Mouse (Mus musculus): Measurements from ENCODE around the gene Gm34653. TPM values are rescaled to one million over a fixed set of nuclear protein-coding genes. Genes with fewer than 3 reads are reported as not detected.
A peak's percentile ranks its signal among the peaks of the same experiment; 100 is the strongest.
"Not testable (repeated sequence)": the region's sequence is repeated elsewhere in the genome, so short reads cannot be mapped to it uniquely, and the experiment has no call there.

Gene Gm34653
- polyA plus RNA-seq, 1 experiment from 2014 or later, result not detected

- Histone ChIP-seq H3K27me3 (replicated peaks) (no peaks in the 10 kb centered on the region), H3K9me3 (no peaks in the 10 kb centered on the region), H3K4me3 (no peak overlapping the region), H3K4me1 (no peaks in the 10 kb centered on the region), H3K27ac (replicated peaks) (no peak overlapping the region), H3K36me3 (peaks cover 77% of the 10 kb centered on the region), H3K4me2 (no peak overlapping the region), H3K9ac (no peak overlapping the region)
- WGBS, result 85% methylated on average over 2 of the region's 2 CpGs
- no peak for ATAC-seq (ENCODE audit: extremely low read depth, insufficient number of reproducible peaks, low FRiP score, low TSS enrichment)
These were observed 14.3 kb upstream of the Gm34653 start for GRCm38 (mm10) chr2:34818492-34818891.

- peaks cover 5% of the 10 kb centered on the region; the same call in 1 of the 2 replicates for H3K9me3 ChIP-seq
- H3K4me1 ChIP-seq, result peaks cover 21% of the 10 kb centered on the region
- peak within 1 kb of the TSS; percentile 90 for H3K27ac ChIP-seq (replicated peaks)
- peaks cover 17% of the 10 kb centered on the region for H3K36me3 ChIP-seq
- peak within 1 kb of the TSS; percentile 97 for H3K9ac ChIP-seq
- under 1% methylated on average over 57 of the region's 57 CpGs for WGBS
- H3K4me2 ChIP-seq, result peak within 1 kb of the TSS; percentile 92
- peak within 1 kb of the TSS; percentile 94 for H3K4me3 ChIP-seq
- ATAC-seq (ENCODE audit: extremely low read depth, insufficient number of reproducible peaks, low FRiP score, low TSS enrichment), result peak; percentile 89
- peaks cover 22% of the 10 kb centered on the region for H3K27me3 ChIP-seq (replicated peaks)
These were observed 6.9 kb upstream of the Gm34653 start, which contains the start of gene Fbxw2 for GRCm38 (mm10) chr2:34825827-34826459. Gene Fbxw2, minus strand, starts transcription at chr2:34826311.

GRCm38 (mm10) chr2:34826460-34827231, 6.2 kb upstream of the Gm34653 start:
- peaks cover 5% of the 10 kb centered on the region; the same call in 1 of the 2 replicates for H3K9me3 ChIP-seq
- H3K36me3 ChIP-seq, result peaks cover 12% of the 10 kb centered on the region
- peak overlapping the region; percentile 90 for H3K27ac ChIP-seq (replicated peaks)
- peak overlapping the region; percentile 92 for H3K4me2 ChIP-seq
- peaks cover 21% of the 10 kb centered on the region for H3K4me1 ChIP-seq
- no peak for ATAC-seq (ENCODE audit: extremely low read depth, insufficient number of reproducible peaks, low FRiP score, low TSS enrichment)
- 33% methylated on average over 20 of the region's 21 CpGs for WGBS
- peaks cover 22% of the 10 kb centered on the region for H3K27me3 ChIP-seq (replicated peaks)
- peak overlapping the region; percentile 94 for H3K4me3 ChIP-seq
- peak overlapping the region; percentile 97 for H3K9ac ChIP-seq

GRCm38 (mm10) chr2:34827591-34827990, 5.2 kb upstream of the Gm34653 start:
- Histone ChIP-seq H3K27me3 (replicated peaks) (peaks cover 22% of the 10 kb centered on the region), H3K4me3 (no peak overlapping the region), H3K36me3 (peaks cover 3% of the 10 kb centered on the region), H3K9ac (no peak overlapping the region), H3K4me2 (no peak overlapping the region), H3K9me3 (peaks cover 5% of the 10 kb centered on the region; the same call in 1 of the 2 replicates), H3K4me1 (peaks cover 21% of the 10 kb centered on the region), H3K27ac (replicated peaks) (no peak overlapping the region)
- no peak for ATAC-seq (ENCODE audit: extremely low read depth, insufficient number of reproducible peaks, low FRiP score, low TSS enrichment)
- WGBS, result 76% methylated on average over 4 of the region's 4 CpGs

GRCm38 (mm10) chr2:34828026-34828425, 4.8 kb upstream of the Gm34653 start:
- Histone ChIP-seq H3K27me3 (replicated peaks) (peaks cover 22% of the 10 kb centered on the region), H3K4me1 (peaks cover 21% of the 10 kb centered on the region), H3K9ac (no peak overlapping the region), H3K36me3 (no peaks in the 10 kb centered on the region), H3K4me2 (no peak overlapping the region), H3K9me3 (peaks cover 5% of the 10 kb centered on the region; the same call in 1 of the 2 replicates), H3K4me3 (no peak overlapping the region), H3K27ac (replicated peaks) (no peak overlapping the region)
- WGBS, result 94% methylated on average over 1 of the region's 1 CpGs
- ATAC-seq (ENCODE audit: extremely low read depth, insufficient number of reproducible peaks, low FRiP score, low TSS enrichment), result no peak

- H3K4me2 ChIP-seq, H3K4me3 ChIP-seq: not testable (repeated sequence)
- 88% methylated on average over 17 of the region's 17 CpGs for WGBS
These were observed 2.7 kb upstream of the Gm34653 start for GRCm38 (mm10) chr2:34830066-34830465.

GRCm38 (mm10) chr2:34833624-34834023, 817 bp downstream of the Gm34653 start:
- H3K4me1 ChIP-seq, result no peaks in the 10 kb centered on the region
- no peak overlapping the region for H3K27ac ChIP-seq (replicated peaks)
- peaks cover 26% of the 10 kb centered on the region for H3K27me3 ChIP-seq (replicated peaks)
- no peaks in the 10 kb centered on the region for H3K36me3 ChIP-seq
- no peak overlapping the region for H3K4me3 ChIP-seq
- H3K9ac ChIP-seq, result no peak overlapping the region
- peaks cover 5% of the 10 kb centered on the region; the same call in 1 of the 2 replicates for H3K9me3 ChIP-seq
- no peak overlapping the region for H3K4me2 ChIP-seq
- no peak for ATAC-seq (ENCODE audit: extremely low read depth, insufficient number of reproducible peaks, low FRiP score, low TSS enrichment)
- 83% methylated on average over 17 of the region's 17 CpGs for WGBS

More at GRCm38 (mm10) chr2:34830066-34830465, 2.7 kb upstream of the Gm34653 start:
- H3K36me3 ChIP-seq; H3K9ac ChIP-seq; ATAC-seq (ENCODE audit: extremely low read depth, insufficient number of reproducible peaks, low FRiP score, low TSS enrichment); H3K27ac ChIP-seq (replicated peaks); H3K9me3 ChIP-seq: not testable (repeated sequence)
- peaks cover 10% of the 10 kb centered on the region for H3K4me1 ChIP-seq
- peaks cover 32% of the 10 kb centered on the region for H3K27me3 ChIP-seq (replicated peaks)

GRCm38 (mm10) chr2:34835669-34836068, 2.9 kb downstream of the Gm34653 start:
- no peak for ATAC-seq (ENCODE audit: extremely low read depth, insufficient number of reproducible peaks, low FRiP score, low TSS enrichment)
- no peaks in the 10 kb centered on the region for H3K9me3 ChIP-seq
- H3K27ac ChIP-seq (replicated peaks), result no peak overlapping the region
- H3K9ac ChIP-seq, result no peak overlapping the region
- H3K27me3 ChIP-seq (replicated peaks), result peaks cover 21% of the 10 kb centered on the region
- no peak overlapping the region for H3K4me3 ChIP-seq
- H3K36me3 ChIP-seq, result no peaks in the 10 kb centered on the region
- no peak overlapping the region for H3K4me2 ChIP-seq
- no peaks in the 10 kb centered on the region for H3K4me1 ChIP-seq
- 68% methylated on average over 3 of the region's 3 CpGs for WGBS

- ATAC-seq (ENCODE audit: extremely low read depth, insufficient number of reproducible peaks, low FRiP score, low TSS enrichment); H3K36me3 ChIP-seq; H3K4me2 ChIP-seq; H3K4me1 ChIP-seq; H3K27ac ChIP-seq (replicated peaks); H3K9me3 ChIP-seq; H3K4me3 ChIP-seq; H3K9ac ChIP-seq: not testable (repeated sequence)
- WGBS, result 77% methylated on average over 5 of the region's 5 CpGs
- H3K27me3 ChIP-seq (replicated peaks), result peaks cover 11% of the 10 kb centered on the region
These were observed 7.3 kb downstream of the Gm34653 start for GRCm38 (mm10) chr2:34840143-34840542.

GRCm38 (mm10) chr2:34841706-34842105, 8.9 kb downstream of the Gm34653 start:
- no peaks in the 10 kb centered on the region for H3K36me3 ChIP-seq
- H3K4me1 ChIP-seq, result no peaks in the 10 kb centered on the region
- H3K9me3 ChIP-seq, result no peaks in the 10 kb centered on the region
- H3K27me3 ChIP-seq (replicated peaks), result peaks cover 11% of the 10 kb centered on the region
- ATAC-seq (ENCODE audit: extremely low read depth, insufficient number of reproducible peaks, low FRiP score, low TSS enrichment), result no peak
- H3K4me3 ChIP-seq, result no peak overlapping the region
- 88% methylated on average over 8 of the region's 8 CpGs for WGBS
- H3K9ac ChIP-seq, result no peak overlapping the region
- H3K4me2 ChIP-seq, result no peak overlapping the region
- no peak overlapping the region for H3K27ac ChIP-seq (replicated peaks)

GRCm38 (mm10) chr2:34843211-34843939, 10.6 kb downstream of the Gm34653 start:
- no peak overlapping the region for H3K9ac ChIP-seq
- WGBS, result 66% methylated on average over 11 of the region's 11 CpGs
- H3K4me2 ChIP-seq, result no peak overlapping the region
- no peak for ATAC-seq (ENCODE audit: extremely low read depth, insufficient number of reproducible peaks, low FRiP score, low TSS enrichment)
- no peaks in the 10 kb centered on the region for H3K9me3 ChIP-seq
- no peak overlapping the region for H3K4me3 ChIP-seq
- no peaks in the 10 kb centered on the region for H3K4me1 ChIP-seq
- H3K36me3 ChIP-seq, result 0 out of 2 replicates have a peak, but pooled peaks cover 2% of the 10 kb centered on the region
- H3K27ac ChIP-seq (replicated peaks), result no peak overlapping the region
- peaks cover 4% of the 10 kb centered on the region for H3K27me3 ChIP-seq (replicated peaks)
